Mouse (Mus musculus) bone marrow, adult 2 months (tissue): ENCODE data around the gene Pgm2.

Experiments used
- CTCF ChIP-seq: fragments of 200-500 bp; IDR thresholded peaks from 2 replicates; pipeline ENCODE4 v1.5.1; 2011; ENCODE audit warnings: low read length, control low read depth; ENCODE audit not compliant: control insufficient read depth, insufficient read depth
- POLR2A ChIP-seq: fragments of 200-500 bp; IDR thresholded peaks from 2 replicates; pipeline ENCODE4 v1.6.1; 2011; ENCODE audit warnings: low read depth, mild to moderate bottlenecking, control low read depth, low read length, borderline replicate concordance; ENCODE audit not compliant: control insufficient read depth

DNA sequence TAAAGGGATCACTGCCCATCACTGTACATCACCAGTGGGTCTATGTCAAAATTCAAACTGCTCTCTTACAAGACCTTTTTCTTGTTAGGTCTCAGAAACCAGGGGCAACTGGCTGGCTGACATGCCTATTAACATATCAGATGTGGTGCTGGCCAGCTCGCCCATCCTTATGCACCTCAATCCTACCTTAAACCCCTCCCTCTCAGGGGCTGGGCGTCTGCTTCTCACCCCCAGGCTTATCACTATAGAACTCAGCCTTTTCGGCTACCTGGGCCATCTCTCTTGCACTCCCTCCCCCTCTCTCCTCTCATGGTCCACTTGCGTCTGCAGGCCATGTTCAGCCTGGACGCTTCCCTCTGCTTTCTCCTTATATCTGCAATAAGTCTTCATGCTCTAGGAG, 38.8 kb downstream of the Pgm2 start:
- TF ChIP-seq POLR2A, result no peak
- TF ChIP-seq CTCF, result no peak
